Mouse (Mus musculus): Measurements from ENCODE around the gene Spa17. TPM values are rescaled to one million over a fixed set of nuclear protein-coding genes. Genes with fewer than 3 reads are reported as not detected.
A peak's percentile ranks its signal among the peaks of the same experiment; 100 is the strongest.

The Spa17 gene
- polyA plus RNA-seq (2015; fragmentation: Nextera tagmentation; extraction: Ambion mirVana) = 10.7 and 13.6 TPM in 2 replicates

- H3K9ac ChIP-seq (replicated peaks) = peak within 1 kb of the TSS; percentile 80
- H3K4me2 ChIP-seq (replicated peaks) = peak within 1 kb of the TSS; percentile 61
- H3K9me3 ChIP-seq = no peaks in the 10 kb centered on the region
- peak within 1 kb of the TSS; percentile 77 for H3K27ac ChIP-seq
- peaks cover 22% of the 10 kb centered on the region for H3K27me3 ChIP-seq
- peak; percentile 92 for ATAC-seq
- WGBS = under 1% methylated on average over 45 of the region's 45 CpGs
- H3K36me3 ChIP-seq = no peaks in the 10 kb centered on the region
- H3K4me3 ChIP-seq (replicated peaks) = peak within 1 kb of the TSS; percentile 59
- H3K4me1 ChIP-seq (replicated peaks) = peaks cover 4% of the 10 kb centered on the region
Observed at GRCm38 (mm10) chr9:37613182-37613910, at the start of gene Spa17. Gene Spa17, minus strand, starts transcription at chr9:37613722.

- no peaks in the 10 kb centered on the region for H3K9me3 ChIP-seq
- no peaks in the 10 kb centered on the region for H3K36me3 ChIP-seq
- 82% methylated on average over 1 of the region's 1 CpGs for WGBS
- H3K4me3 ChIP-seq (replicated peaks) = no peak overlapping the region
- ATAC-seq = no peak
- no peak overlapping the region for H3K27ac ChIP-seq
- no peaks in the 10 kb centered on the region for H3K4me1 ChIP-seq (replicated peaks)
- no peak overlapping the region for H3K9ac ChIP-seq (replicated peaks)
- H3K27me3 ChIP-seq = peaks cover 3% of the 10 kb centered on the region; the same call in 1 of the 2 replicates
- no peak overlapping the region for H3K4me2 ChIP-seq (replicated peaks)
Observed at GRCm38 (mm10) chr9:37663210-37663609, 49.7 kb upstream of the Spa17 start.

- ATAC-seq = no peak
- Histone ChIP-seq H3K9me3 (no peaks in the 10 kb centered on the region), H3K4me2 (replicated peaks) (no peak overlapping the region), H3K27ac (no peak overlapping the region), H3K27me3 (peaks cover 3% of the 10 kb centered on the region; the same call in 1 of the 2 replicates), H3K9ac (replicated peaks) (no peak overlapping the region), H3K4me3 (replicated peaks) (no peak overlapping the region), H3K36me3 (peaks cover 1% of the 10 kb centered on the region), H3K4me1 (replicated peaks) (peaks cover 14% of the 10 kb centered on the region)
- 89% methylated on average over 6 of the region's 6 CpGs for WGBS
Observed at GRCm38 (mm10) chr9:37659413-37659812, 45.9 kb upstream of the Spa17 start.

GRCm38 (mm10) chr9:37656931-37657481, 43.5 kb upstream of the Spa17 start, which contains the start of gene Tbrg1:
Gene Tbrg1, minus strand, starts transcription at chr9:37657312.
- H3K27me3 ChIP-seq = peaks cover 3% of the 10 kb centered on the region; the same call in 1 of the 2 replicates
- WGBS = under 1% methylated on average over 36 of the region's 36 CpGs
- H3K9me3 ChIP-seq = no peaks in the 10 kb centered on the region
- H3K9ac ChIP-seq (replicated peaks) = peak within 1 kb of the TSS; percentile 67
- peak within 1 kb of the TSS; percentile 68 for H3K4me2 ChIP-seq (replicated peaks)
- H3K4me3 ChIP-seq (replicated peaks) = peak within 1 kb of the TSS; percentile 67
- ATAC-seq = peak; percentile 93
- peak within 1 kb of the TSS; percentile 45; the same call in 1 of the 2 replicates for H3K27ac ChIP-seq
- peaks cover 14% of the 10 kb centered on the region for H3K4me1 ChIP-seq (replicated peaks)
- H3K36me3 ChIP-seq = peaks cover 25% of the 10 kb centered on the region

- Histone ChIP-seq H3K4me1 (replicated peaks) (peaks cover 14% of the 10 kb centered on the region), H3K27me3 (peaks cover 3% of the 10 kb centered on the region; the same call in 1 of the 2 replicates), H3K9me3 (no peaks in the 10 kb centered on the region), H3K36me3 (peaks cover 27% of the 10 kb centered on the region), H3K27ac (no peak overlapping the region), H3K4me3 (replicated peaks) (peak overlapping the region; percentile 67), H3K4me2 (replicated peaks) (peak overlapping the region; percentile 68), H3K9ac (replicated peaks) (peak overlapping the region; percentile 67)
- no peak; the same call in none of the 2 replicates for ATAC-seq
- 4% methylated on average over 10 of the region's 10 CpGs for WGBS
Observed at GRCm38 (mm10) chr9:37656439-37656881, 42.9 kb upstream of the Spa17 start.

GRCm38 (mm10) chr9:37655961-37656360, 42.4 kb upstream of the Spa17 start:
- 70% methylated on average over 8 of the region's 8 CpGs for WGBS
- ATAC-seq = no peak
- H3K4me1 ChIP-seq (replicated peaks) = peaks cover 14% of the 10 kb centered on the region
- H3K9me3 ChIP-seq = no peaks in the 10 kb centered on the region
- peak overlapping the region; percentile 67 for H3K9ac ChIP-seq (replicated peaks)
- H3K36me3 ChIP-seq = peaks cover 32% of the 10 kb centered on the region
- peak overlapping the region; percentile 67 for H3K4me3 ChIP-seq (replicated peaks)
- H3K27me3 ChIP-seq = no peaks in the 10 kb centered on the region
- no peak overlapping the region for H3K27ac ChIP-seq
- peak overlapping the region; percentile 68 for H3K4me2 ChIP-seq (replicated peaks)

GRCm38 (mm10) chr9:37653836-37654235, 40.3 kb upstream of the Spa17 start:
- Histone ChIP-seq H3K4me3 (replicated peaks) (no peak overlapping the region), H3K4me1 (replicated peaks) (peaks cover 14% of the 10 kb centered on the region), H3K9me3 (no peaks in the 10 kb centered on the region), H3K4me2 (replicated peaks) (no peak overlapping the region), H3K27ac (no peak overlapping the region), H3K27me3 (no peaks in the 10 kb centered on the region), H3K36me3 (peaks cover 52% of the 10 kb centered on the region), H3K9ac (replicated peaks) (no peak overlapping the region)
- no peak for ATAC-seq
- 84% methylated on average over 5 of the region's 5 CpGs for WGBS

GRCm38 (mm10) chr9:37650639-37651038, 37.1 kb upstream of the Spa17 start:
- H3K27ac ChIP-seq = no peak overlapping the region
- H3K4me1 ChIP-seq (replicated peaks) = 0 out of 2 replicates have a peak, but pooled peaks cover 2% of the 10 kb centered on the region
- no peak for ATAC-seq
- no peak overlapping the region for H3K4me3 ChIP-seq (replicated peaks)
- WGBS = 96% methylated on average over 5 of the region's 5 CpGs
- H3K4me2 ChIP-seq (replicated peaks) = no peak overlapping the region
- H3K36me3 ChIP-seq = peaks cover 65% of the 10 kb centered on the region
- no peaks in the 10 kb centered on the region for H3K27me3 ChIP-seq
- H3K9me3 ChIP-seq = no peaks in the 10 kb centered on the region
- H3K9ac ChIP-seq (replicated peaks) = no peak overlapping the region

GRCm38 (mm10) chr9:37646246-37646645, 32.7 kb upstream of the Spa17 start:
- Histone ChIP-seq H3K4me1 (replicated peaks) (no peaks in the 10 kb centered on the region), H3K4me3 (replicated peaks) (no peak overlapping the region), H3K9me3 (no peaks in the 10 kb centered on the region), H3K27ac (no peak overlapping the region), H3K36me3 (peaks cover 35% of the 10 kb centered on the region), H3K9ac (replicated peaks) (no peak overlapping the region), H3K4me2 (replicated peaks) (no peak overlapping the region), H3K27me3 (no peaks in the 10 kb centered on the region)
- no peak for ATAC-seq
- WGBS = 88% methylated on average over 3 of the region's 3 CpGs

- H3K9me3 ChIP-seq = no peaks in the 10 kb centered on the region
- H3K27ac ChIP-seq = no peak overlapping the region
- H3K9ac ChIP-seq (replicated peaks) = no peak overlapping the region
- WGBS = 86% methylated on average over 3 of the region's 3 CpGs
- H3K36me3 ChIP-seq = no peaks in the 10 kb centered on the region
- ATAC-seq = no peak
- no peaks in the 10 kb centered on the region for H3K27me3 ChIP-seq
- no peaks in the 10 kb centered on the region for H3K4me1 ChIP-seq (replicated peaks)
- H3K4me3 ChIP-seq (replicated peaks) = no peak overlapping the region
- H3K4me2 ChIP-seq (replicated peaks) = no peak overlapping the region
Observed at GRCm38 (mm10) chr9:37638721-37639120, 25.2 kb upstream of the Spa17 start.

GRCm38 (mm10) chr9:37636800-37637542, 23.4 kb upstream of the Spa17 start:
- Histone ChIP-seq H3K9ac (replicated peaks) (no peak overlapping the region), H3K4me3 (replicated peaks) (no peak overlapping the region), H3K9me3 (no peaks in the 10 kb centered on the region), H3K27ac (no peak overlapping the region), H3K4me1 (replicated peaks) (no peaks in the 10 kb centered on the region), H3K36me3 (no peaks in the 10 kb centered on the region), H3K27me3 (no peaks in the 10 kb centered on the region), H3K4me2 (replicated peaks) (no peak overlapping the region)
- 68% methylated on average over 6 of the region's 6 CpGs for WGBS
- ATAC-seq = no peak

GRCm38 (mm10) chr9:37636335-37636734, 22.8 kb upstream of the Spa17 start:
- Histone ChIP-seq H3K9me3 (no peaks in the 10 kb centered on the region), H3K36me3 (no peaks in the 10 kb centered on the region), H3K4me3 (replicated peaks) (no peak overlapping the region), H3K9ac (replicated peaks) (no peak overlapping the region), H3K4me2 (replicated peaks) (no peak overlapping the region), H3K27ac (no peak overlapping the region), H3K4me1 (replicated peaks) (no peaks in the 10 kb centered on the region), H3K27me3 (no peaks in the 10 kb centered on the region)
- peak; percentile 60; the same call in 1 of the 2 replicates for ATAC-seq
- 18% methylated on average over 7 of the region's 7 CpGs for WGBS
